Mouse (Mus musculus) lung, adult 2 months (tissue): Measurements from ENCODE around the gene Zzz3.

Experiments
- CTCF ChIP-seq: fragments of 200-500 bp; IDR thresholded peaks from 2 replicates; pipeline ENCODE4 v1.5.1; 2011; ENCODE audit warnings: mild to moderate bottlenecking, low read length, control low read depth; ENCODE audit not compliant: insufficient read depth
- POLR2A ChIP-seq: fragments of 200-500 bp; IDR thresholded peaks from 2 replicates; pipeline ENCODE4 v1.6.1; 2011; ENCODE audit warnings: low read depth, mild to moderate bottlenecking, control low read depth, low read length, borderline replicate concordance; ENCODE audit errors: extremely low read depth

GRCm38 (mm10) chr3:152402671-152403066 lies 7.4 kb downstream of the Zzz3 start:
- TF ChIP-seq POLR2A (no peak), CTCF (no peak)
